Mouse (Mus musculus) ES-CJ7 (cell line): ENCODE measurements around the gene Mboat2.

ENCODE experiments used
- DNase-seq: peaks from one replicate; pipeline ENCODE4 v3.0.0; 2011; ENCODE audit warnings: low read depth, low spot score

The Mboat2 gene

GRCm38 (mm10) chr12:24830766-24831152 lies at the start of gene Mboat2:
Gene Mboat2 (plus strand): TSS chr12:24830879.
- DNase-seq: peak; percentile 31

DNA sequence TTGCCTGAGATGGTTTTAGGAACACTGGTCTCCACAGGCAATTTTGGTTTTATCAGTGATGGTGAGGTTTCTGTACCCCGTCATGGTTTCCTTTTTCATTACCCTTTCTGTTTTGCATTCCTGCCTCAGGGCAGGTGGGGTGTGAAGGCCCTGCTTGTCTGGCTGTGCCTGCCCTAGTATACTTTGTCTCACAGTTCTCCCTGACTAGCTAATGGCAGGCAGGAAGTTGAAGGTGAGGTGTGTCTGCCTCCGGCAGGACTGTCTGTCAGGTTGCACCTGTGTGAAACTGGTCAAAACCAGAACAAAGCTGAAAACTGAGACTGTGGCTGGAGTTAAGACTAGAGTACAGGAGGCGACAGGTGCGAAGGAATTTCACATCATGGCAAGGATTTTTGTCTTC lies 46.9 kb upstream of the Mboat2 start:
- peak; percentile 75 for DNase-seq

DNA sequence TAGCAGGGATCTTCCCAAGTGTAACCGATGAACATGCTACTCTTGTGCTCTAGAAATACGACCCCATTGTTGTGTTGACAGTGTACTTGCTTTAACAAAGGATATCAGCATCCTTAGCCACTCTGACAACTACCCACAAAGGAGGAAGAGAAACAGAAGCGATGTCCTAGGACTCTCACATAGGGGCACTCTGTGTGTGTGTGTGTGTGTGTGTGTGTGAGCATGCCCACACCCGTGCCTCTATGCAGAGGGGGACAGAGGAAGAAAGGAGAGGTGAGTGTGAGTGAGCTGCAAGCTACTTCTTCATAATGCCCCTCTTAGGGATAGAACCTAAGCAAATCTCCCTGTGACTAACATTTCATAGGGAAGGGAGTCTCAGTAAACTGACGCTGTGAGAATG lies 44.8 kb upstream of the Mboat2 start:
- no peak for DNase-seq

DNA sequence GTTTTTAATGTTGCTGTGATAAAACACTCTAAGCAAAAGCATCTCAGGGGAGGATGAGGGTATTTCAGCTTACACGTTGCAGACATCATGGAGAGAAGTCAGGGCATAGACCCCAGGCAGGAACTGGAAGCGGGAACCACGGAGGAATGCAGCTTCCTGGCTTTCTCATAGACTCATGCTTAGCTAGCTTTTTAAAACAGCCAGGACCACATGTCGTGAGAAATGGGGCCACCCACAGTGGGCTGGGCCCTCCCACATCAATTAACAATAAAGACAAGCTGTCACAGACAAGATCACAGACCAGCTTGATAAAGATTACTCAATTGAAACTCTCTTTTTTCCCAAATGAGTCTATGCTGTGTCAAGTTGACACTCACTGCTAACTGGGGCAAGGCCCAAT lies 44.4 kb upstream of the Mboat2 start:
- no peak for DNase-seq

- no peak for DNase-seq
These were observed 41.0 kb upstream of the Mboat2 start for GRCm38 (mm10) chr12:24789659-24790058.

DNA sequence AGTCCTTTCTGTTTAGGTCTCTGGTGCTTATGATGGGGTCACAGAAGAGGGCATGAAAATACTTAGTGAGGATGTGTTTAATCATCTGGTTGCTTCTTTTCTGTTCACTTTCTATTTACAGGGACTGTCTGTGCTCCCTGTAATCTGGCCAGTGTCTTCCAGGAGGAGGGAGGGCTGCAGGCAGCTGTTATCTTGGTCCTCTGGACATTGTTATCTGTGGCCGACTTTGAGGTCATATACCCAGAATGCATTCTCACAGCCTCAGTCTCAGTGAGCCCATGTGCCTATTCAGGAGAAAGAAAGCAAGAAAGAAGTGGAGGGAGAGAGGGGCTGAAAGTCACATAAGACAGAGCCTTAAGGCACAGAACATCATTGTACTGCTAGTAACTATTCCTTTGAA lies 19.4 kb upstream of the Mboat2 start:
- DNase-seq: no peak

- DNase-seq: no peak
These were observed 18.8 kb upstream of the Mboat2 start for GRCm38 (mm10) chr12:24811906-24812305.

DNA sequence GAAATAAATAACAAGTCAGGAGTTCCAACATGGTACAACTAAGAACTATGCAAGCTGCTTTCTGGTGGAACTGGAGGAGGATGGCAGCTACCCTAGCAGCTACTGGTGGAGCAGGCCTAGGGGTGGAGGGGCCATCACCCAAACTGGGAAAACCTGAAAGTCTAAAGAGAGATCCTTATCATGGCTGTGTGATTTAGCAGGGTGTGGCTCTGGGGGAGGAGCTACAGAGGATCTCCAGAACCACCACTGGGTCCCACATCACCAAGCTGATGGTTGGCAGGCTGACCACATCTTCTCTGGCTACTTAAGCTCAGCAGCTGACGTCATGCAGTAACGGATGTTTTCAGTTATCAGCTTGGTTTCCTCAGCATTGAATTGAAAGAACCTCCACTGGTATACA lies 7.8 kb upstream of the Mboat2 start:
- DNase-seq: no peak

- DNase-seq: no peak
These were observed 6.9 kb upstream of the Mboat2 start for GRCm38 (mm10) chr12:24823636-24824354.

DNA sequence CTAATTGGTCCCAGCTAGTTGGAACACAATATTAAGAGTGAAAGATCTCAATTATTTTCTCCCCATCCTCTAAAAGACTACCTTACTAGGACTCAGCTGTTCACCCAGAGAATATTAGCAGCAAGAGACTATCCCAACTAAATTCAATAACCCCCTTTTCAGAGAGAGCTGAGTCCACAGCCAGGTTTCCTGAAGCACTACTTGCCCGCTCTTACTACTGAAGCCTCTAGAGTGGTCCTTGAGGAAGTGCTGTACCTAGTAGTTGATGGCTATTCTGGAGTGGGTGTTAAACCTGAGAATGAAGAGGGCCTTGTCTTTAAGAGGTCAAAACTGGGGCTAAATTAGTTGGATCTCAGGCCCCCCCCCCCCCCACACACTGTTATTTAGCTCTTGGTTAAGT lies 593 bp upstream of the Mboat2 start:
- DNase-seq: no peak

DNA sequence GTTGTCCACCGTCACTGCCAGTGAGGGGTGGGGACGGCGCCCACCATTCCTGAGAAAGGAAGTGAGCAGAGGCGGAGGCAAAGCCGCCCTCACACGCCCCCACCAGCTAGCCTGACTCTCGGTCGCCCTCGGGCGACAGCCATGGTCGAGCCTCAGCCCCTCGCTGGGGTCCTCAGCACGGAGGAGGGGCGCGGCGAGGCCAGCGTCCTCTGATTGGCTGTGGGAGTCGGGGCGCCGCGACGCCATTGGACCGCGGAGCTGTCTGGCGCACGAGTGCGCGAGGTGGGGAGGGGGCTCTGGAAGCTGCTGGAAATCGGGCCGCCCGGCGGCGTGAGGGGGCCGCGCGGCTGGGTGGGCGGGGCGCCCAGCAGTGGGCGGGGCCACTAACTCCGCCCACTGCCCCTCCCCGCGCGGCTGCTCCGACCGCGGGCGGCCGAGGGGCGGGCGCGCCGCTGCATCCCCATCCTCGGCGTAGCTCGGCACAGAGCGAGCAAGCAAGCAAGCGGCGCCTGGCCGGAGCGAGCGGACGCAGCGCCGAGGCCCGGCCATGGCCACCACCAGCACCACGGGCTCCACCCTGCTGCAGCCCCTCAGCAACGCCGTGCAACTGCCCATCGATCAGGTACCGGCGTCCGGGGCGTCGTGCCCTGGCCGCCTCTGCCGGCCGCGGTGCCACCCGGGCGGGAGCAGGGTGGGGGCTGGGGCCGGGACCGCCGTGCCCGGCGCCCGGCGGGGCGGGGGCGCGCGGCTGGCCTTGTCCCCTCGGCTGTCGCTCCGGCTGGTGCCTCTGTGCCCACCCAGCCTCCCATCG lies 679 bp downstream of the Mboat2 start:
- peak; percentile 96 for DNase-seq

DNA sequence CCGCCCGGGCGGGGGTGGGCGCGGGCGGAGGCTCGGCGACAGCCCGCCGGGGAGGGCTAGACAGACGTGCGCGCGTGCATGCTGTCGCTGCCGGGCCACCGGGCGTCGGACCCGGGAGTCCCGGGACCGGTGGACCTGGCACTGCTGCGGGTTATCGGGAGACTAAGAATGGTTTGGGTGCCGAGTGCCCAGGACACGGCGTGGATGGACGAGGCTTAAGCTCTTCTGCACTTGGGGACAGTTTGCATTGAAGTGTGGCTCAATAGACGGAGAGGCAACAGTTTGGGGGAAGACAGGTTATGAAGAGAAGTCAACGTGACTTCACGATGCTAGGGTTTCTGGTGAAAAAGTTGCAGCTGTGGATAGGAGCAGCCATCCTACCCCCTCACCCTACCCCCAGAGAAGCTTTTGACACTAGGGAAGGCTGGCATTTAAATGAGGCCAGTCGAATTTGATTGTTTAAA lies 1.3 kb downstream of the Mboat2 start:
- DNase-seq: peak; percentile 22

- DNase-seq: no peak
These were observed 1.8 kb downstream of the Mboat2 start for GRCm38 (mm10) chr12:24832438-24832837.

DNA sequence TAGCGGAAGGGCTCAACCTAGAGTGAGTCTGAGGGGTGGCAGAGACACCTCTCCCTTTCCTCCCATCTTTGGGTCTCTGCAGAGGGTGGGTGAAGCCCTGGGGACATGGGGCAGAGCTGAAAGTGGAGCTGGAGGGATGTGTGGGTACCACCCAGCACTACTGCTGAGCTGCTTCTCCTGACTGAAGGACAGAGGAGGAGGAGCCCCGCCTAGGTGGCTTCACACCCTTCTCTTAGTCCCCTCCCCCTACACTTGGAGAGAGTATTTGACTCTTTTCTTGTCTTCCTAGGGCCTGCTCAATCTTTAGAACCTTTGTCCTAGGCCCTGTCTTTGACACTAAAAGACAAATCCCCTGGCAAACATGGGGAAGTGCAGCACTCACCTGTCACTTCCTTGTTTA lies 7.3 kb downstream of the Mboat2 start:
- DNase-seq: no peak

DNA sequence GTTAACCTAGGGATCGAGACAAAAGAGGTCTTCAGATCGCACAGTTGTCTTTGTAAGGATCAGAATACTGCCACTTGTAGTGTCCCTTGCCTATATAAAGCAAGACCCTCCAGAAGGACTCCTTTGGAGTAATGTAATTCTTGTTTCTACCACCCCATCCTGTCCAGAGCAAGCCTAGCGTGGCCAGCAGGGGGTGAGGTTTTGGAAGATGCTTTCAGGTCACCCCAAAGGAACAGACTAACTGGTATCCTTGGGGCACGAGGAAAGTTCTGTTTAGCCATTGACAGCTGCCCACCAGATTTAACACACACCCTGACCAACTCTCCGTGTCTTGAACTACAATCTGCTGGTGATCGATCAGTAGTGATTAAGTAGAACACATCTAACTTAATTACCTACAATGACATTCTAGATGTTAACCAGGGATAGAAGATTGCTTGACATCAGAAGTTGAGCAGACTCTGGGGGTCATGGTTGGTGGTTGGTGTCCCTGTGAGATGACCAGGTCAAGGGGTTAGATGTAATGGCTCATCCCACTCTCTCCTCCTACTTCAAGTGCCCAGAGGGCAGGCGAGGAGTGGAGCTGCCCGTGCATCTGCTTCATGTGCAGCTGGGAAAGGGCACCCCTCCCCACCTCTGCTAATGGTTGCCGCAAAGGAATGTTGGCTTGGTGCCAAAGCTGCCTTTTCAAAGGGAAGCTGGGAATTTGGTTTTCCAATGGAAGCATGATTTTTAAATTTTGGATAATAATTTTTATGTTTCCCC lies 10.6 kb downstream of the Mboat2 start:
- DNase-seq: no peak

GRCm38 (mm10) chr12:24842299-24842910 lies 11.7 kb downstream of the Mboat2 start:
- no peak for DNase-seq

DNA sequence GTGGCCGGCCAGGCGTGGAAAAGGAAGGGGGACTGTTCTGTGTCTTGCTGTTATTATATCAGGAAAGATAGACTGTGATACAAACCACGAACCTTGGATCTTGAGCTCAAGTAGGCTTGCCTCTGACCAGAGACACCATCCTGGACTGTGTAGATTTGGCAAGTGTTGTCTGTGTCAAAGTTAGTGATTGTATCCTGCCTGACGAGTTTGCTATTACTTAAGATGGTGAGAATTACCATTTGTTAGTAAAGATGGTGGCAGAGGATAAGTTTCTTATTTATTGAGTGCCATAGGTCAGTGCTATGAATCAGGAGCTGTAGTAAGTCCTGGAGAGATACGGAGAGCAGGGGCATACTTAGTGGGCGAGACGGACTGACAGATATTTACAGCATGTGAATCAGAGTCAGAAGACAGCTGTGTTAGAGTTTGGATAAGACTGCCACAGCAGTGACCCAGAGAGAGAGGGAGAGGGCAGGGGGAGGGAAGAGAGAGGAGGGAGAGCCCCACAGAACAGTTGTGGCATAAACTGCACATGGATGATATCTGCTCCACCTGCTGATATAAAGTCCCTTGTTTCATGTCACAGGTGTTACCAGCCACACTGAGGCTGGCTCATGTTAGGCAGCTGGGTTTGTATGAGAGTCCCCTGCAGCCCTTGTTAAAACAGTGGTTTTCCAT lies 12.9 kb downstream of the Mboat2 start:
- no peak for DNase-seq

- DNase-seq: no peak
These were observed 14.7 kb downstream of the Mboat2 start for GRCm38 (mm10) chr12:24845344-24845743.

GRCm38 (mm10) chr12:24848107-24848506 lies 17.4 kb downstream of the Mboat2 start:
- DNase-seq: no peak

GRCm38 (mm10) chr12:24857354-24857753 lies 26.7 kb downstream of the Mboat2 start:
- DNase-seq: no peak

DNA sequence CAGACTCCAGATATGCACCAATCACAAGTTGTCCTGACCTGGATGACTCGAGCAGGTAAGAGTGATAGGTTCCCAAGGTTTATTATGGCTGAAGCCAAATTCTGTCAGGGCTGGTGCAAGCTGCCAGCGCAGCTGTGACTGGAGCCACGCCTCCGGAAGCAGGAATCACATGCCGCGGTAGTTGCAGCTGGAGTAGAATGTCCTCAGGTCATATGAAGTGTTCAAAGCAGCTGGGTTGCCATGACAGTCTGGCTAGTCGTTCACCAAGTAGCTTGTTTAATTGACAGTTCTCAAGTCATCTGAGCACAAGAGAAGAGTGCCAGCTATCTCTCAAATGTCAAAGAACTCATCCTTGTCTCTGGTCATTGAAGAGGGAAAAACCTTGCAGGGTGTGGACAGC lies 28.7 kb downstream of the Mboat2 start:
- DNase-seq: no peak
